Mouse (Mus musculus): ENCODE results near the gene Senp2. TPM values are rescaled to one million over a fixed set of nuclear protein-coding genes. Genes with fewer than 3 reads are reported as not detected.

Gene Senp2
- total RNA-seq, 2 experiments from 2014 or later: 95.3 to 100 TPM

DNA sequence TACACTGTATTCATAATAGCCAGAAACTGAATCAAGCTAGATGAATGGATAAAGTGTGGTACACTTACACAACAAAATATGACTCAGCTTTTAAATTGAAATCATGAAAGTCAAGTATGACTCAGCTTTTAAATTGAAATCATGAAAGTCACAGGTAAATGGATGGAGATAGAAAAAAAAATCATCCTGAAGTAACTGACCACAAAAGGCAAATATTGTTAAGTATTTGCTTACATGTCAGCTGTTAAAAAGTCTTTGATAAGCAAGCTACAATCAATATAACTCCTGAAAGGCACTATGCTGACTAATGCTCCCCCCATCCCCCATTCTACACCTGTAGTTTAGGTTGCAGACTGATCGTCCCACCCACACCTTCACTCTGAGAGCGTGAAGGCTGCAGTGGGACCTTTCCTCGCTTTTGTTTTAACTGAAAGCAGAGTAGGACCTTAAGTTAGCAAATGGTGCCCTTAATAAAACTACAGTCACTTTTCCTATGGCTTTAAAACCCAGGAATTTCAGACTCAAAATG lies 82.0 kb downstream of the Senp2 start:
- DNase-seq (ENCODE audit: low spot score in 2 of 2): no peak

DNA sequence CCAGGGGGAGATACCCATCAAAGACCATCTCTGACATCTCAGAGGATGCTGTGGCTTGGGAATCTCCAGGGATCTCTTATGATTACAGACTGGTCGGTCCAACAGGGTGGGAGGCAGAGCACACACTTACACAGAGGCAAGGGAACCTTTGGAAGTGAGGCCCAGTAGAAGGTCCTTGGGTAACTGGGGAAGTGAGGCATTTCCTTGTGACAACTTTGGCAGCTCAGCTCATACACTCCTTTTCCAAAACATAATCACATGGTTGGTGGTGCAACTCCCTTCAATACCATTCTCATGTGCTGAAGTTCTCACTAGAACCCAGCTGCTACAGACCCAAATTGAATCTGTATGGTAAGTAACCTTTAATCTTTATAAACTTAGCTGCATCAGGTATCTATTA lies 86.5 kb downstream of the Senp2 start:
- no peak for DNase-seq (ENCODE audit: low spot score in 2 of 2)

DNA sequence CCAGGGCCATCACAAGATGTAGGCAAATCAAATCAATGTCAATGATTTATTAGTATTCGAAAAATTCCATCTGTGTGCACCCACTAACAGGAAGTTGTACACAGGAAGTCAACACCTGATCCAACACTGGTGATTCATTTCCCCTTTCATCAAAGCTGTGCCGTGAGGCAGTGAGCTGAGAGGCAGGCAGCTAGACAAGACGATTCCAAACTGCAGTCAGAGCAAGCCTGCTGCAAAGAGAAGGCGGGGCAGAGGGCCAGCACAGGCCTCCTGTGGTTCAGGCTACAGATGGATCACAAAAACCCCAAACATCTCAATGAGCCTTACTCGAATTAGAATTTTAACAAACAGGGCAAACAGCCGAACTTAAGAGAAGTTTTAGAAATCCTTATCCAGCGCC lies 88.4 kb downstream of the Senp2 start:
- DNase-seq (ENCODE audit: low spot score in 2 of 2): no peak

Other genes with a start within 250 kb of the Senp2 start
- gene Ehhadh, start 221.7 kb upstream of the Senp2 start, total RNA-seq (2021): 1 to 10 TPM; 1.3 to 2.4 TPM
- 10 to 100 TPM; 17.0 to 17.6 TPM for gene Map3k13, start 215.1 kb upstream of the Senp2 start, total RNA-seq (2021)
- gene Tmem41a, start 61.9 kb upstream of the Senp2 start, total RNA-seq (2021): 10 to 100 TPM; 18.2 to 19.9 TPM
- gene Liph, start 13.8 kb upstream of the Senp2 start, total RNA-seq (2021): under 1 TPM; 0.28 to 0.63 TPM
- under 1 TPM; 0.68 to 1.00 TPM for gene Igf2bp2, start 153.8 kb downstream of the Senp2 start, total RNA-seq (2021)

Data from left cerebral cortex, adult 18-20 months (tissue).